Mouse (Mus musculus) liver, adult (tissue): ENCODE data around the gene Egfem1.

ENCODE experiments used
- GATA4 ChIP-seq: IDR thresholded peaks from 2 replicates; pipeline ENCODE4 v1.6.1; 2014; ENCODE audit warnings: mild to moderate bottlenecking, low read length; ENCODE audit not compliant: insufficient replicate concordance

Egfem1 gene

GRCm38 (mm10) chr3:29602140-29602539 is 520.3 kb downstream of the Egfem1 start:
- TF ChIP-seq GATA4 = no peak

- no peak for TF ChIP-seq GATA4
Observed at GRCm38 (mm10) chr3:29608713-29609112, 526.9 kb downstream of the Egfem1 start.

- no peak for TF ChIP-seq GATA4
Observed at GRCm38 (mm10) chr3:29609174-29609573, 527.4 kb downstream of the Egfem1 start.

- TF ChIP-seq GATA4 = no peak
Observed at GRCm38 (mm10) chr3:29619586-29619985, 537.8 kb downstream of the Egfem1 start.

GRCm38 (mm10) chr3:29639819-29640218 is 558.0 kb downstream of the Egfem1 start:
- no peak for TF ChIP-seq GATA4

GRCm38 (mm10) chr3:29666796-29667195 is 585.0 kb downstream of the Egfem1 start:
- no peak for TF ChIP-seq GATA4

- no peak for TF ChIP-seq GATA4
Observed at GRCm38 (mm10) chr3:29689367-29690285, 607.8 kb downstream of the Egfem1 start.

GRCm38 (mm10) chr3:29701126-29701525 is 619.3 kb downstream of the Egfem1 start:
- no peak for TF ChIP-seq GATA4

GRCm38 (mm10) chr3:29706816-29707215 is 625.0 kb downstream of the Egfem1 start:
- no peak for TF ChIP-seq GATA4

- no peak for TF ChIP-seq GATA4
Observed at GRCm38 (mm10) chr3:29707467-29707866, 625.6 kb downstream of the Egfem1 start.

- no peak for TF ChIP-seq GATA4
Observed at GRCm38 (mm10) chr3:29726376-29726967, 644.6 kb downstream of the Egfem1 start.

- TF ChIP-seq GATA4 = no peak
Observed at GRCm38 (mm10) chr3:29730062-29730760, 648.4 kb downstream of the Egfem1 start.

GRCm38 (mm10) chr3:29731509-29731908 is 649.7 kb downstream of the Egfem1 start:
- TF ChIP-seq GATA4 = peak; percentile 72; the same call in 1 of the 2 replicates

- TF ChIP-seq GATA4 = peak; percentile 40; the same call in 1 of the 2 replicates
Observed at GRCm38 (mm10) chr3:29732626-29733025, 650.8 kb downstream of the Egfem1 start.

GRCm38 (mm10) chr3:29734251-29734650 is 652.4 kb downstream of the Egfem1 start:
- no peak for TF ChIP-seq GATA4

- no peak for TF ChIP-seq GATA4
Observed at GRCm38 (mm10) chr3:29739292-29739691, 657.5 kb downstream of the Egfem1 start.
